Mouse (Mus musculus): ENCODE measurements around the gene Ccnl1. TPM values are rescaled to one million over a fixed set of nuclear protein-coding genes. Genes with fewer than 3 reads are reported as not detected.
A peak's percentile ranks its signal among the peaks of the same experiment; 100 is the strongest.

Ccnl1 gene
- polyA plus RNA-seq, 1 experiment from 2014 or later, result 47.6 TPM

DNA sequence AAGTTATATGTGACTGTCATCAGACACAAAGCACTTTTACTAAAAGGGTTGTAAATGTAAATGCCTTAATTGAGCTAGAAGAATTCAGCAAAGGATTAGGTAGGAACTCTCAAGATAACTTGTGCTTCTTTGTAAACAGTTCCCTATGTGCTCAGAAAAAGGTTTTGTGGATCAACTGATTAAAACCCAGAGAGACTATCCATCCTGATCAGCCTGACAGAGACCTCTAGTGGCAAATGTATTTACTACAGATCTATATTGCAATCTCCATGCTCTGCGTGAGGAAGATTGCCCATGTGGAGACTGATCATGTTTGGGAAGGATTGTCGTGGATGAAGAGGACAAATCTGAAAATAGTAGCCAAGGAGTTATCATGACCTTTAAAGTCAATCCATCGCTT lies 19.8 kb downstream of the Ccnl1 start:
- no peaks in the 10 kb centered on the region for H3K36me3 ChIP-seq (ENCODE audit: control insufficient read depth, insufficient read depth)
- H3K27ac ChIP-seq (ENCODE audit: low read depth, low read length), result no peak overlapping the region
- 15% methylated on average over 3 of the region's 3 CpGs for WGBS
- H3K4me3 ChIP-seq (ENCODE audit: low read depth, low read length), result no peak overlapping the region
- no peaks in the 10 kb centered on the region for H3K4me1 ChIP-seq (replicated peaks; ENCODE audit: control insufficient read depth, insufficient read depth, low read length)
- H3K4me2 ChIP-seq (replicated peaks; ENCODE audit: low read depth), result no peak overlapping the region
- H3K27me3 ChIP-seq (replicated peaks; ENCODE audit: control insufficient read depth, insufficient read depth, low read length), result no peaks in the 10 kb centered on the region
- ATAC-seq, result no peak
- H3K9me3 ChIP-seq (ENCODE audit: control insufficient read depth), result no peaks in the 10 kb centered on the region
- TF ChIP-seq CTCF (IDR thresholded peaks at IDR 0.05; ENCODE audit: low read depth), result peak; percentile 78
- no peak overlapping the region for H3K9ac ChIP-seq (ENCODE audit: low read depth, low read length)

DNA sequence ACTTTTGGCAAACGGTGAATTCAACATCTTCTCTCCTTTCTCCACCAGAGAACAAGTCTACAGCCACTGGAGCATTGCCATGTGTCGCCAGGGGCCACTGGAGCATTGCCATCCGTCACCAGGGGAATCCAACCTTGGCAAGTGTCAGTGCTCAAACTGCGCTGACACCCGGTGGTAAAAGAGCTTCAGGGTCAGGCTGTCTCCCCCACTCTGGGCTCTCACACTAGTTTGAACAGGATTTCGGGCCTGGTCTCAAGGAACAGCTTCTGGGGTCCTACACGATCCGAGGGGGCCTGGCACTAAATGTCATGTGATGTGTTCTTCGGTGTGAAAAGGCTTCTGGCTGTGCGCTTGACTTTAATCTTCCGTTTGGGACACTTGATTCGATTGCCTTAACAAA lies 21.7 kb downstream of the Ccnl1 start:
- Histone ChIP-seq H3K4me3 (ENCODE audit: low read depth, low read length) (no peak overlapping the region), H3K4me1 (replicated peaks; ENCODE audit: control insufficient read depth, insufficient read depth, low read length) (no peaks in the 10 kb centered on the region), H3K27ac (ENCODE audit: low read depth, low read length) (no peak overlapping the region), H3K9ac (ENCODE audit: low read depth, low read length) (no peak overlapping the region), H3K36me3 (ENCODE audit: control insufficient read depth, insufficient read depth) (no peaks in the 10 kb centered on the region), H3K4me2 (replicated peaks; ENCODE audit: low read depth) (no peak overlapping the region), H3K27me3 (replicated peaks; ENCODE audit: control insufficient read depth, insufficient read depth, low read length) (no peaks in the 10 kb centered on the region), H3K9me3 (ENCODE audit: control insufficient read depth) (no peaks in the 10 kb centered on the region)
- TF ChIP-seq CTCF (IDR thresholded peaks at IDR 0.05; ENCODE audit: low read depth), result no peak
- WGBS, result 77% methylated on average over 12 of the region's 12 CpGs
- ATAC-seq, result no peak

DNA sequence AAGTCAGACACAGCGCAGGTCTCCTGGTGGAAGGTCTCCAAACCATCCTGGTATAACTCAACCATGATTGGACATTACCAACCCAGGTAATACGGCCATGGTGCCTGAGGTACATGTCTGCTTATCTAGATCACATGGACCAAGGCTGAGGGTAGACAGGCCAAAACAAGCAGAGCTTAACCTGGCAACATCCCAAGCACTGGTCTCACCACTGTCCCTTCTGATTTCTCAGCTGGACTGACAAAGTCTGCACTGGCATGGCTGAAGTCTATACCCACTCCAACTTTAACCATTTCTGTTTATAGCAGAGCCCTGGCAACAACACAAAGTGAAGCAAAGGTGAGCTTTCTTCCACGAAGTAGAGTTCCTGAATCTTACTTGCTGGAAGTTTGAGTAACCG lies 22.9 kb downstream of the Ccnl1 start:
- no peak overlapping the region for H3K4me3 ChIP-seq (ENCODE audit: low read depth, low read length)
- no peak overlapping the region for H3K27ac ChIP-seq (ENCODE audit: low read depth, low read length)
- no peaks in the 10 kb centered on the region for H3K9me3 ChIP-seq (ENCODE audit: control insufficient read depth)
- no peak for ATAC-seq
- no peaks in the 10 kb centered on the region for H3K4me1 ChIP-seq (replicated peaks; ENCODE audit: control insufficient read depth, insufficient read depth, low read length)
- H3K36me3 ChIP-seq (ENCODE audit: control insufficient read depth, insufficient read depth), result no peaks in the 10 kb centered on the region
- TF ChIP-seq CTCF (IDR thresholded peaks at IDR 0.05; ENCODE audit: low read depth), result no peak
- H3K4me2 ChIP-seq (replicated peaks; ENCODE audit: low read depth), result no peak overlapping the region
- no peak overlapping the region for H3K9ac ChIP-seq (ENCODE audit: low read depth, low read length)
- no peaks in the 10 kb centered on the region for H3K27me3 ChIP-seq (replicated peaks; ENCODE audit: control insufficient read depth, insufficient read depth, low read length)
- WGBS, result 82% methylated on average over 4 of the region's 4 CpGs

DNA sequence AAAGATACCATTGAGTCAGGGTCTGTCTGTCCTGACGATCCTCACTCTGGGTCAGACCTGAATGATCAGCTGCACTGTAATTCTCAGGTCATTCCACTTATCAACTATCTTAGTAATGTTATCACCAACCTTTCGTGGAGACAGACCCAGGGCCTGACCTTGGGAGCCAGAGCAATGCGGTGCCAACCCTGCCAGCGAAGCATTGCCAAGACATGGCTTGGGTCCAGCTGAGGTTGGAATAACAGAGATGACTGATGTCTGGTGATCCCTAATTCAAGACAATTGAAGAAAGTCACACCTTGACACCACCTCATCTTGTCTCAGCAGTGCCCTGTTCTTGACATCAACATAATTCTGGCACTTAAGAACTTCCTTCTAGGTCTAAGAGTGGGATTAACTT lies 24.3 kb downstream of the Ccnl1 start:
- peaks cover 8% of the 10 kb centered on the region; the same call in 1 of the 2 replicates for H3K4me1 ChIP-seq (replicated peaks; ENCODE audit: control insufficient read depth, insufficient read depth, low read length)
- no peaks in the 10 kb centered on the region for H3K27me3 ChIP-seq (replicated peaks; ENCODE audit: control insufficient read depth, insufficient read depth, low read length)
- no peak for TF ChIP-seq CTCF (IDR thresholded peaks at IDR 0.05; ENCODE audit: low read depth)
- WGBS, result 66% methylated on average over 4 of the region's 4 CpGs
- no peak overlapping the region for H3K9ac ChIP-seq (ENCODE audit: low read depth, low read length)
- H3K4me2 ChIP-seq (replicated peaks; ENCODE audit: low read depth), result no peak overlapping the region
- no peaks in the 10 kb centered on the region for H3K9me3 ChIP-seq (ENCODE audit: control insufficient read depth)
- ATAC-seq, result no peak
- no peak overlapping the region for H3K27ac ChIP-seq (ENCODE audit: low read depth, low read length)
- H3K36me3 ChIP-seq (ENCODE audit: control insufficient read depth, insufficient read depth), result no peaks in the 10 kb centered on the region
- H3K4me3 ChIP-seq (ENCODE audit: low read depth, low read length), result no peak overlapping the region

DNA sequence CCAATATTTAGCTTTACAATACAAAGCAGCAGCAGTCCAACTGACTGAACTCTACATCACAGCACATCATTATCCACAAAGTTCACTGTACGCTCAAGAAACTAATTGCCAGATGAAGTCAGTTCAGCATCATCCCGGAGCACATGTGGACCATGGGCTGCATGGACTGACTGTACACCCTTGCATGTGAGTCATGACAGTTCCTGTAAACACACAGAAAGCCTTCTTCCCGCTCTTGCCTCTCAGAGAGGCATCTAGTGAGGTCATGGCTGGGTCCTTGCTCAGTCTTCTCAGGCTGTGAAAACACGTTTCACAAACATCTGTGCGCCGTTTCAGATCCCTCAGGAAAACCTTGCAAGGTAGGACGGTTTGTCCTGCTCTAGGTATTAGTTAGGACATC lies 26.5 kb downstream of the Ccnl1 start:
- no peak for ATAC-seq
- Histone ChIP-seq H3K9ac (ENCODE audit: low read depth, low read length) (no peak overlapping the region), H3K27ac (ENCODE audit: low read depth, low read length) (no peak overlapping the region), H3K27me3 (replicated peaks; ENCODE audit: control insufficient read depth, insufficient read depth, low read length) (no peaks in the 10 kb centered on the region), H3K4me1 (replicated peaks; ENCODE audit: control insufficient read depth, insufficient read depth, low read length) (peaks cover 8% of the 10 kb centered on the region; the same call in 1 of the 2 replicates), H3K36me3 (ENCODE audit: control insufficient read depth, insufficient read depth) (no peaks in the 10 kb centered on the region), H3K4me3 (ENCODE audit: low read depth, low read length) (no peak overlapping the region), H3K4me2 (replicated peaks; ENCODE audit: low read depth) (no peak overlapping the region), H3K9me3 (ENCODE audit: control insufficient read depth) (no peaks in the 10 kb centered on the region)
- WGBS, result 77% methylated on average over 7 of the region's 7 CpGs
- no peak for TF ChIP-seq CTCF (IDR thresholded peaks at IDR 0.05; ENCODE audit: low read depth)

DNA sequence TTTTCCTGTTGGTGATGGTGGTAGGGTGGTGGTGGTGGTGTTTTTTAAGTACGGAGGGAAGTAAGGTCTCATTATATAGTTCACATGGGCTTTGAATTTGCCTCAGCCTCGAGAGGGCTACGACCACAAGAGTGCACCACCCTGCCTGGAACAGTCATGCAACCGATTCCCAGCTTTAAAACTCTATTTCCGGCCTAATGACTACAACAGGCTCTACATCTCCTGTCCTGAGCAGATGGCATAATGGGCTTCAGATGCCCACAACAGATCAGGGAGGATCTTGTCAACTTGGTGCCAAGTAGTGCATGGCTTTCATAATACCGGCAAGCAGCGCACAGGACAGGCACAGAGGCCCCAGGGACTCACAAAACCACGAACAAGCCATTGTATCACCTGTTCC lies 27.4 kb downstream of the Ccnl1 start:
- no peaks in the 10 kb centered on the region for H3K36me3 ChIP-seq (ENCODE audit: control insufficient read depth, insufficient read depth)
- H3K9me3 ChIP-seq (ENCODE audit: control insufficient read depth), result no peaks in the 10 kb centered on the region
- no peak for TF ChIP-seq CTCF (IDR thresholded peaks at IDR 0.05; ENCODE audit: low read depth)
- ATAC-seq, result no peak
- peaks cover 8% of the 10 kb centered on the region; the same call in 1 of the 2 replicates for H3K4me1 ChIP-seq (replicated peaks; ENCODE audit: control insufficient read depth, insufficient read depth, low read length)
- no peak overlapping the region for H3K4me3 ChIP-seq (ENCODE audit: low read depth, low read length)
- no peak overlapping the region for H3K27ac ChIP-seq (ENCODE audit: low read depth, low read length)
- 61% methylated on average over 8 of the region's 8 CpGs for WGBS
- H3K4me2 ChIP-seq (replicated peaks; ENCODE audit: low read depth), result no peak overlapping the region
- no peaks in the 10 kb centered on the region for H3K27me3 ChIP-seq (replicated peaks; ENCODE audit: control insufficient read depth, insufficient read depth, low read length)
- H3K9ac ChIP-seq (ENCODE audit: low read depth, low read length), result no peak overlapping the region
